Mouse (Mus musculus): ENCODE data around the gene Pla2g4b.

DNA sequence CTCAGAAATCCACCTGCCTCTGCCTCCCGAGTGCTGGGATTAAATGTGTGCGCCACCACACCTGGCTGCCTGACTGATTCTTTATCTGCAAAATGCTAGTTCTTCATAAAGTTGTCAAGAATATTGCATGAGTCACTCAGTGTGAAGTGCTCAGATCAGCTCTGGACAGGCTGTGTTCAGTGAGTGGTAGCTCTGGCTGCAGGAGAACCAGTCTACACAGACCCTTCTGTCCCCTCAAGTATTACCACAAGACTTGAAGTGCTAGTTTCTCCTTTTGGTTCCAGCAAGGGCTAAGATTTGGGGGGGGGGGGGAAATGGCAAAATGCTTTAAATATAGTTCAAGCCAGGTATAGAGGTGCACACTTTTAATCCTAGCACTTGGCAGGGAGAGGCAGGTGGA is 45.8 kb upstream of the Pla2g4b start:
- TF ChIP-seq CTCF (IDR thresholded peaks at IDR 0.05; ENCODE audit: low read depth) (no peak), EP300 (IDR thresholded peaks at IDR 0.05; ENCODE audit: low read depth) (no peak)

Data from liver, embryonic 14.5 days (tissue).